Mouse (Mus musculus): Measurements from ENCODE around the gene Isy1. TPM values are rescaled to one million over a fixed set of nuclear protein-coding genes. Genes with fewer than 3 reads are reported as not detected.
A peak's percentile ranks its signal among the peaks of the same experiment; 100 is the strongest.

Isy1 gene
- polyA plus RNA-seq, 1 experiment = 21.0 TPM

- no peak overlapping the region for H3K27ac ChIP-seq (replicated peaks; ENCODE audit: low read depth, low read length)
- H3K4me1 ChIP-seq (ENCODE audit: control insufficient read depth, insufficient read depth, insufficient read length, low read length) = no peaks in the 10 kb centered on the region; the same call in 1 of the 2 replicates
- no peak overlapping the region for H3K4me3 ChIP-seq (ENCODE audit: insufficient read depth, low read depth, low read length)
These were observed 28.7 kb upstream of the Isy1 start for GRCm38 (mm10) chr6:87867256-87867655.

DNA sequence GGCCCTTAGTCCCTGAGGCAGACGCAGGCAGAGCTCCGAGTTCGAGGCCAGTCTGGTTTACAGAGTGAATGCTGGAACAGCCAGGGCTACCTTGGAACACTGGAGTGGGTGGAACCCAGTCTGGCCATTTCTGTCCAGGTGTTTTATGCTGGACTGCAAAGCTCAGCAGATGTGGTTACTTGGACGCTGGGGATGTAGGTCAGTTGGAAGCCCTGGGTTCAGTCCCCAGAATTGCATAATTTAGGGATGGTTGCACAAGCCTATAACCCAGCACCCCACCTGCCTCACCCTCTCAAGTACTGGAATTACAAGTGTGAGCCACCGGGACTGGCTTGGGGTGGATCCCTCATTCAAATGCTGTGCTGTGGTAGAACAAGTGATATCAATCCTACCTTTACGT lies 27.6 kb upstream of the Isy1 start:
- H3K4me3 ChIP-seq (ENCODE audit: insufficient read depth, low read depth, low read length) = no peak overlapping the region
- no peak overlapping the region for H3K27ac ChIP-seq (replicated peaks; ENCODE audit: low read depth, low read length)
- no peaks in the 10 kb centered on the region; the same call in 1 of the 2 replicates for H3K4me1 ChIP-seq (ENCODE audit: control insufficient read depth, insufficient read depth, insufficient read length, low read length)

GRCm38 (mm10) chr6:87857071-87857470 lies 18.5 kb upstream of the Isy1 start:
- no peak overlapping the region for H3K27ac ChIP-seq (replicated peaks; ENCODE audit: low read depth, low read length)
- H3K4me3 ChIP-seq (ENCODE audit: insufficient read depth, low read depth, low read length) = no peak overlapping the region

GRCm38 (mm10) chr6:87853446-87853845 lies 14.8 kb upstream of the Isy1 start:
- Histone ChIP-seq H3K27ac (replicated peaks; ENCODE audit: low read depth, low read length) (no peak overlapping the region), H3K4me1 (ENCODE audit: control insufficient read depth, insufficient read depth, insufficient read length, low read length) (peaks cover 2% of the 10 kb centered on the region; the same call in 1 of the 2 replicates), H3K4me3 (ENCODE audit: insufficient read depth, low read depth, low read length) (no peak overlapping the region)

More at GRCm38 (mm10) chr6:87857071-87857470, 18.5 kb upstream of the Isy1 start:
- H3K4me1 ChIP-seq (ENCODE audit: control insufficient read depth, insufficient read depth, insufficient read length, low read length) = no peaks in the 10 kb centered on the region

GRCm38 (mm10) chr6:87851871-87852270 lies 13.3 kb upstream of the Isy1 start:
- Histone ChIP-seq H3K4me3 (ENCODE audit: insufficient read depth, low read depth, low read length) (no peak overlapping the region), H3K27ac (replicated peaks; ENCODE audit: low read depth, low read length) (no peak overlapping the region), H3K4me1 (ENCODE audit: control insufficient read depth, insufficient read depth, insufficient read length, low read length) (peaks cover 4% of the 10 kb centered on the region; the same call in 1 of the 2 replicates)

DNA sequence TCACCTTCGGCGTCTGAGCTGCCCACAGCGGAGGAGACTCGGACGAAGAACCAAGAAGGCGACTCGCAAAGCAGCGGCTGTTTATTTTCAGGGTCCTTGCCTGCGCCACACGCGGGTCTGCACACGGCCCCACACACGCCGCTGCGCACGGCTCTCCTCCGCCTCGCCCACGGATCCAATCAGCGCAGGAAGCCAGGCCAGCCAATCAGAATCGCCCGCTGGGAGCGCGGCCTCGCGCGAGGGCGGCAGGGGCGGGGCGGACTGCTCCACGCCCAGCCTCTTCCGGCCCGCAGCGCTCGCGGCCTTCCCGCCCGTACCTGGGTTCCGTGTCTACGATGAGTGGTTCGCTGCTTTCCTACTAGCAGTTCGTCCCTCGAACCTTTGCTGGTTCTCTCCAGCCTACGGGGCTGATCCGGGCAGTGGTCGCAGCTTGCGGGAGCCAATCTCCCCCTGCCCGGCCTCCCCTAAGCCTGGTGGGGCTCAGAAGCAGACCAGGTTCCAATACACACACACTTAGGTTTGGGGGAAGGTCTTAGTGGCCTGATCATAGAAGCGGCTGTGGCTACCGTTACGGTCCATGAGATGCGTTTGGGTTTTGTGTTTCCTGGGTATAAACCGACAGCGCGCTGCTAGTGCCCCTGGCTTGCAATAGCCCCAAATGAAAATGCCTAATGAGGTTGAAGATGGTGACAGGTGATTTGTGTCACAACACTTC lies 12.5 kb upstream of the Isy1 start, which contains the start of gene Cnbp:
Cnbp (minus strand) TSS at position 207 of the 715 bp plus-strand sequence.
- H3K4me3 ChIP-seq (ENCODE audit: insufficient read depth, low read depth, low read length) = peak within 1 kb of the TSS; percentile 92
- peak within 1 kb of the TSS; percentile 97 for H3K27ac ChIP-seq (replicated peaks; ENCODE audit: low read depth, low read length)
- peaks cover 4% of the 10 kb centered on the region; the same call in 1 of the 2 replicates for H3K4me1 ChIP-seq (ENCODE audit: control insufficient read depth, insufficient read depth, insufficient read length, low read length)

DNA sequence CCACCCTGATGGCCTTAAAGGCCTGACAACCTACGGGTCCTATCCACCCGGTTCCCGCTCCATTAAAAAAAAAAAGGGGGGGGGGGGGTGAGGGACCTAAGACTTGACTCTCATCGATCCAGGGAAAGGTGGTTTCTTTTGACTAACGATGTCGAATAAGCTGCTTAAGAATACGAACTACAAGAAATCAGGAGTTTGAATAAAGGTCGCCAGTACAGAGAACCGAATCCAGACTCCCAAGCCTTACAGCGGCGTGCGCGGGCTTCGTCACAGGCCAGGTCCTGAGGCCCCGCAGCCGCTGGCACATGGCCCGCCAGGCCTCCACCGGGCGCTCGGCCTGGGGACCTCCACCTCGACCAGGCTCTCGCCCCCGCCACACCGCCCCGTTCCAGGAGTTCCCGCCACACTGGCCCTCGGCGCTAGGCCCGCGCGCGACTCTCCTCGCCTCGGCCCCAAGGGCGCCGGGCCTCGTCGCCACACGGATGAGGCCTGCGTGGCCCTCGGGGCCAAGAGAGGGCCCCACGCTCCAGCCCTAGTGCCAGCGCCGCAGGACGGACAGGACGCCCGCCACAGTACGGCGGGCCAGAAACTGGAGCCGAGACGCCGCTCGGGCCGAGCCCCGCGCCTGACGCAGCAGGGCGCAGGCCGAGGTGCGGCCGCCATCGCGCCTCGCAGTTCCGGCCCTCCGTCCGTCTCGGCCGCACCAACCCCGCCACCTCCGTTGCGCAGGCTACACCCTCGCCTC lies 11.7 kb upstream of the Isy1 start:
- H3K4me1 ChIP-seq (ENCODE audit: control insufficient read depth, insufficient read depth, insufficient read length, low read length) = peaks cover 4% of the 10 kb centered on the region; the same call in 1 of the 2 replicates
- peak overlapping the region; percentile 97 for H3K27ac ChIP-seq (replicated peaks; ENCODE audit: low read depth, low read length)
- H3K4me3 ChIP-seq (ENCODE audit: insufficient read depth, low read depth, low read length) = peak overlapping the region; percentile 92

GRCm38 (mm10) chr6:87849780-87850154 lies 11.2 kb upstream of the Isy1 start:
- H3K27ac ChIP-seq (replicated peaks; ENCODE audit: low read depth, low read length) = peak overlapping the region; percentile 97
- H3K4me3 ChIP-seq (ENCODE audit: insufficient read depth, low read depth, low read length) = peak overlapping the region; percentile 92
- H3K4me1 ChIP-seq (ENCODE audit: control insufficient read depth, insufficient read depth, insufficient read length, low read length) = peaks cover 4% of the 10 kb centered on the region; the same call in 1 of the 2 replicates

DNA sequence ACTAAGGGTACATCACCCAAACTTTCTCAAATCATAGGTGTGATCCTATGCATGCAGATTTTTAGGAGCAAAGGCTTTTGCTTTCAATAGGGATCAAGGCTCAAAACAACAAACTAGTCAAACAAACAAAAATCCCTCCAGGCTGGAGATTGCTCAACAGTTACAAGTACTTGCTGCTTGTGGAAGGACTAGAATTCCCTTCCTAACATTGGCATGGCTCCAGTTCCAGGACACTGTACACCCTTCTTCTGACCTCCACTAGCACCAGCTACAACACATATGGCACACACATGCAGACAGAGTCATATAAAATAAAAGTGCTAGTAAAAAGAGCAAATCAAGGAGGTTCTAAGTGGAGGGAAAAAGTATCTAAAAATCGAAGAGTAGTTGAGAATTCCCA lies 8.2 kb upstream of the Isy1 start:
- no peak overlapping the region for H3K4me3 ChIP-seq (ENCODE audit: insufficient read depth, low read depth, low read length)
- no peak overlapping the region for H3K27ac ChIP-seq (replicated peaks; ENCODE audit: low read depth, low read length)
- peaks cover 4% of the 10 kb centered on the region; the same call in 1 of the 2 replicates for H3K4me1 ChIP-seq (ENCODE audit: control insufficient read depth, insufficient read depth, insufficient read length, low read length)

DNA sequence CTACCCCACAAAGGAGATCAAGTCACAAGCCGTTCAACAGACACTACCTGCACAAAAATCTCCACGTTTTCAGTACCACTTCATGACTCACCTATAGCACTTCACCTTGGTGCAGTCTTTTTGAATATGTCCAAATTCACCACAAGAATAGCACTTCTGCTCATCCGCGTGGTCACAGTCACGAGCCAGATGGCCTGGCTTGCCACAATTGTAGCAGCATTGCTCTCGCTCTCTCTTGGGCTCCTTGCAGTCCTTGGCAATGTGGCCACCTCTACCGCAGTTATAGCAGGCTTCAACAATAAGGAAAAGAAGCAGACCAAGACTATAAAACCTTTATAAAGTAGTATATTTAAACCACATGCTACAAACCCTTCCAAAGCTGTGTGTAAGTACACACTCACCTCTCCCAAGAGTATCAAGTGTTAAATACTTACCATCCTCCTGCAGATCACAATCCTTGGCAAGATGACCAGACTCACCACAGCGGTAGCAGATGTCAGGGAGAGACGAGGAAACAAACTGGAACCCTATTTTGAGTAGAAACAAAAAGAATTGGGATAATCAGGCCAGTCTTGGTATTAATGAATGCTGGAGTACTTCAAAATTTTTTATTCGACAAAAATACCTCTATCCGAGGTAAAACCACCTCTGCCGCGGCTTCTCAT lies 6.6 kb upstream of the Isy1 start:
- peaks cover 4% of the 10 kb centered on the region; the same call in 1 of the 2 replicates for H3K4me1 ChIP-seq (ENCODE audit: control insufficient read depth, insufficient read depth, insufficient read length, low read length)
- no peak overlapping the region for H3K4me3 ChIP-seq (ENCODE audit: insufficient read depth, low read depth, low read length)
- no peak overlapping the region for H3K27ac ChIP-seq (replicated peaks; ENCODE audit: low read depth, low read length)

- Histone ChIP-seq H3K4me3 (ENCODE audit: insufficient read depth, low read depth, low read length) (no peak overlapping the region), H3K27ac (replicated peaks; ENCODE audit: low read depth, low read length) (no peak overlapping the region), H3K4me1 (ENCODE audit: control insufficient read depth, insufficient read depth, insufficient read length, low read length) (no peaks in the 10 kb centered on the region; the same call in 1 of the 2 replicates)
These were observed 3.7 kb upstream of the Isy1 start for GRCm38 (mm10) chr6:87842254-87842653.

DNA sequence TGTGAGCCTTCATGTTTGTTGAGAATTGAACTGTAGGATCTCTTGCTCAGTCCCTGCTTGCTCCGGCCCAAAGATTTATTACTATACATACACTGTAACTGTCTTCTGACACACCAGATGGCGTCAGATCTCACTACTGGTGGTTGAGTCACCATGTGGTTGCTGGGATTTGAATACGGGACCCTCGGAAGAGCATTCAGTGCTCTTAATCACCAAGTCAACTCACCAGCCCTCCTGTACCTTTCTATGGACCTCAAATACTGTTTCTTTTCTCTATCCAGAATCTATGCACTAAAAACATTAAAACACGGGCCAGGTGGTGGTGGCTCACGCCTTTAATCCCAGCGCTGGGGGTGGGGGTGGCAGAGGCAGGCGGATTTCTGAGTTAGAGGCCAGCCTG lies 3.0 kb upstream of the Isy1 start:
- Histone ChIP-seq H3K27ac (replicated peaks; ENCODE audit: low read depth, low read length) (no peak overlapping the region), H3K4me3 (ENCODE audit: insufficient read depth, low read depth, low read length) (no peak overlapping the region), H3K4me1 (ENCODE audit: control insufficient read depth, insufficient read depth, insufficient read length, low read length) (no peaks in the 10 kb centered on the region; the same call in 1 of the 2 replicates)

- no peaks in the 10 kb centered on the region; the same call in 1 of the 2 replicates for H3K4me1 ChIP-seq (ENCODE audit: control insufficient read depth, insufficient read depth, insufficient read length, low read length)
- H3K27ac ChIP-seq (replicated peaks; ENCODE audit: low read depth, low read length) = no peak overlapping the region
- H3K4me3 ChIP-seq (ENCODE audit: insufficient read depth, low read depth, low read length) = no peak overlapping the region
These were observed 1.3 kb upstream of the Isy1 start for GRCm38 (mm10) chr6:87839797-87840341.

GRCm38 (mm10) chr6:87835695-87836094 lies 2.9 kb downstream of the Isy1 start, which contains the start of gene Gm45140:
Gene Gm45140, minus strand, starts transcription at chr6:87835795.
- Histone ChIP-seq H3K4me3 (ENCODE audit: insufficient read depth, low read depth, low read length) (no peak within 1 kb of the TSS), H3K27ac (replicated peaks; ENCODE audit: low read depth, low read length) (no peak within 1 kb of the TSS), H3K4me1 (ENCODE audit: control insufficient read depth, insufficient read depth, insufficient read length, low read length) (no peaks in the 10 kb centered on the region; the same call in 1 of the 2 replicates)

GRCm38 (mm10) chr6:87820366-87820765 lies 18.2 kb downstream of the Isy1 start:
- H3K4me3 ChIP-seq (ENCODE audit: insufficient read depth, low read depth, low read length) = no peak overlapping the region
- H3K27ac ChIP-seq (replicated peaks; ENCODE audit: low read depth, low read length) = no peak overlapping the region
- no peaks in the 10 kb centered on the region for H3K4me1 ChIP-seq (ENCODE audit: control insufficient read depth, insufficient read depth, insufficient read length, low read length)

Measured in brown adipose tissue, adult 24 weeks (tissue).